Mouse (Mus musculus) right cerebral cortex, postnatal 4 days (tissue): Measurements from ENCODE around the gene Col6a4.

Experiments used
- DNase-seq: peaks from one replicate; pipeline ENCODE4 v3.0.0-alpha.2; 2022

The Col6a4 gene

GRCm38 (mm10) chr9:106071651-106072050 lies 24.9 kb downstream of the Col6a4 start:
- DNase-seq = no peak

- DNase-seq = no peak
These were observed 43.1 kb downstream of the Col6a4 start for GRCm38 (mm10) chr9:106053446-106053845.

- DNase-seq = no peak
These were observed 52.6 kb downstream of the Col6a4 start for GRCm38 (mm10) chr9:106043921-106044503.

GRCm38 (mm10) chr9:106039915-106040659 lies 56.5 kb downstream of the Col6a4 start:
- peak; percentile 15 for DNase-seq

- DNase-seq = no peak
These were observed 57.3 kb downstream of the Col6a4 start for GRCm38 (mm10) chr9:106039276-106039675.

GRCm38 (mm10) chr9:106038865-106039264 lies 57.7 kb downstream of the Col6a4 start:
- DNase-seq = peak; percentile 73

- DNase-seq = no peak
These were observed 80.9 kb downstream of the Col6a4 start for GRCm38 (mm10) chr9:106015666-106016065.

- DNase-seq = no peak
These were observed 83.4 kb downstream of the Col6a4 start for GRCm38 (mm10) chr9:106013139-106013538.

GRCm38 (mm10) chr9:105997955-105998354 lies 98.6 kb downstream of the Col6a4 start:
- no peak for DNase-seq

GRCm38 (mm10) chr9:105992425-105992824 lies 104.2 kb downstream of the Col6a4 start:
- no peak for DNase-seq

GRCm38 (mm10) chr9:105990099-105990498 lies 106.5 kb downstream of the Col6a4 start:
- DNase-seq = no peak

- peak; percentile 51 for DNase-seq
These were observed 107.1 kb downstream of the Col6a4 start for GRCm38 (mm10) chr9:105989468-105989867.

- DNase-seq = no peak
These were observed 108.5 kb downstream of the Col6a4 start for GRCm38 (mm10) chr9:105988096-105988495.

- DNase-seq = no peak
These were observed 111.6 kb downstream of the Col6a4 start for GRCm38 (mm10) chr9:105984931-105985519.

- DNase-seq = no peak
These were observed 118.1 kb downstream of the Col6a4 start for GRCm38 (mm10) chr9:105978479-105978878.

GRCm38 (mm10) chr9:105976871-105977270 lies 119.7 kb downstream of the Col6a4 start:
- no peak for DNase-seq

GRCm38 (mm10) chr9:105976314-105976713 lies 120.3 kb downstream of the Col6a4 start:
- DNase-seq = no peak

GRCm38 (mm10) chr9:105973736-105974135 lies 122.8 kb downstream of the Col6a4 start:
- DNase-seq = no peak

GRCm38 (mm10) chr9:105972031-105972430 lies 124.6 kb downstream of the Col6a4 start:
- no peak for DNase-seq

- no peak for DNase-seq
These were observed 125.2 kb downstream of the Col6a4 start for GRCm38 (mm10) chr9:105971351-105971894.

GRCm38 (mm10) chr9:105970901-105971300 lies 125.7 kb downstream of the Col6a4 start:
- no peak for DNase-seq

GRCm38 (mm10) chr9:105967976-105968375 lies 128.6 kb downstream of the Col6a4 start:
- DNase-seq = no peak

GRCm38 (mm10) chr9:105960533-105960932 lies 136.1 kb downstream of the Col6a4 start, which contains the start of gene Col6a5:
TSS of gene Col6a5 (minus strand) at chr9:105960643.
- no peak for DNase-seq

- DNase-seq = no peak
These were observed 137.5 kb downstream of the Col6a4 start for GRCm38 (mm10) chr9:105959116-105959515.
